Mouse (Mus musculus) right cerebral cortex, postnatal 36 days (tissue): ENCODE data around the gene Fmnl2.

Experiments
- DNase-seq, 2 experiments: peaks; one replicate each; pipeline ENCODE4 v3.0.0; 2022; ENCODE audit warnings: low spot score in 2 of 2, mixed read lengths in 1 of 2

The Fmnl2 gene

DNA sequence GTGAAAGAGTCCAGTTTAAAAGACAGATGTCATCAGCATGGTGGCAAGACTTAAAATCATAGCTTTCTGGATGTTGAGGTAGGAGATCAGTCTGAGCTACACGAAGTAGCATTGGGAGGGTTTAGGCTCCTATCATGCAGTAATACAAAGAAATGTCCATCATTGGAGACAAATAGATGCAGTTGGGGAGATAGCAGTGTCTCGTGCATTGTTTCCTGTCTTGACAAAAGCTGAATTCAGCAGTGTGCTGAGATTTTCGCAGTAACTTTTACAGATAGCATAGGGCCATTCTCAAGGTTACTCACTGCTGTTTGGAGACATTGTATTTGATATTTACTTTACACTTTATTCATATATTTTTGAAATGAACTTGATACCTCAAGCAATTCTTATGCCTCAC, 128.7 kb downstream of the Fmnl2 start:
- no peak for DNase-seq

DNA sequence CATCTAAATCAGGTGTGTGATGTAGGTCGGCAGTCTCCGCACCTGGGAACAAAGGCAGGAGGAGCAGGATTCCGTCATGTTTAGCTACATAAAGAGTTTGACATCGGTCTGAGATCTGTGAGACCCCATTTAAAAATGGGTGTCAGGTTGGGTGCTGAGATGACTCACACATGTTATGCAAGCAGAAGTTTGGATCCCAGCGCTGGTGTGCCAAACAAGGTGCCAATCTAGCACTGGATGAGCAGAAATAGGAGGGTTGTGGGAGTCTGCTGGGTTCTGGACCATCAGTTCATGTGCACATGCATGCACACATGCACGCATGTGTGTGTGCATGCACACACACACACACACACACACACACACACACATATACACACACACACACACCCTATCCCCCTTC, 129.4 kb downstream of the Fmnl2 start:
- DNase-seq, result no peak

DNA sequence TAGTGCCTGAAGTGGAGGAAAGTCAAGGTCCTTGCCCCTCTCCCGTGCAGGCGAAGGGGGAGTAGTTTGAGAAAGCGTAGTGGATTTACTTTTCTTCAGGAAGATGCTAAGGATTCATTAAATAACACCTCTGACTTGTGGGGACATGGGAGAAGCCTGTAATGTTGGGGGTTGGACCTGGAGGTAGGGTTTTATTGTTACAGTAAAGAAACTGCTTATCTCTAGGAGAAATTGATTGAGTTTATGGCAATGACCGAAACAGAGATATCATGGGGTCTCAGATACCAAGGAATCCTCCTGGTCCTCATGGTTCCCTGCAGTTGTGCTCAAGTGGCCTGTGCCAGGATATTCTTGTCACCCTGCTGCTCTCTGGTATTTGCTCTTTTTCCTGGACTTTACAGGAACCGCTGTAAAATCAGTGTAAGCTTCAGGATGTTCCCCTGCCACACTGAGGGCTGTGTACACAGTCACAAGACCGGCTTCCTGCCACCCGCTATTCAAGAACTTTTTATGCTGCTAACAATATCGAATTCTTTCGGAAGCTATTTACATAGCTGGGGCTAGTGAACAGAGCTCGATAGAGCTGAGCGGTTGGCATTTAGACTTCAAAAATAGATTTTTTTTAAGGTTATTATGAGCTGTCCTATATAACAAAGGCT, 130.1 kb downstream of the Fmnl2 start:
- no peak for DNase-seq

DNA sequence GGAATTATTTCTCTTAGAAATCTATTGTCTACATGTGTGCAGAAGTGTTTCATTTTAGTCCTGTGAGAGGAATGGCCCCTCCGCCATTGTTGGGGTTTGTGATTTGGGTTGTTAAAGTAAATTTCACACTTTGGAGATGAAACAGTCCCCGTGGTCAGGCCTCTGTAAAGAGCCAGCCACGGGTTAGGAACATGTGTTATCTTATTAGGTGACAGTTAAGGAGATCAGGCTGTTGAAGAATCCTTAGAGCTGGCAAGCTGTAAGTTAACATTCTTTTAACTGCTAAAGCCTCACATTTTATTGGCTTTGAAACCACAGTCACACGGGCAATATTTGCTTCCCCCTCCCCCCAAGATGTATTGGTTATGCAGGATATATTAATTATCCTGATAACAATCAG, 131.7 kb downstream of the Fmnl2 start:
- DNase-seq, result no peak

DNA sequence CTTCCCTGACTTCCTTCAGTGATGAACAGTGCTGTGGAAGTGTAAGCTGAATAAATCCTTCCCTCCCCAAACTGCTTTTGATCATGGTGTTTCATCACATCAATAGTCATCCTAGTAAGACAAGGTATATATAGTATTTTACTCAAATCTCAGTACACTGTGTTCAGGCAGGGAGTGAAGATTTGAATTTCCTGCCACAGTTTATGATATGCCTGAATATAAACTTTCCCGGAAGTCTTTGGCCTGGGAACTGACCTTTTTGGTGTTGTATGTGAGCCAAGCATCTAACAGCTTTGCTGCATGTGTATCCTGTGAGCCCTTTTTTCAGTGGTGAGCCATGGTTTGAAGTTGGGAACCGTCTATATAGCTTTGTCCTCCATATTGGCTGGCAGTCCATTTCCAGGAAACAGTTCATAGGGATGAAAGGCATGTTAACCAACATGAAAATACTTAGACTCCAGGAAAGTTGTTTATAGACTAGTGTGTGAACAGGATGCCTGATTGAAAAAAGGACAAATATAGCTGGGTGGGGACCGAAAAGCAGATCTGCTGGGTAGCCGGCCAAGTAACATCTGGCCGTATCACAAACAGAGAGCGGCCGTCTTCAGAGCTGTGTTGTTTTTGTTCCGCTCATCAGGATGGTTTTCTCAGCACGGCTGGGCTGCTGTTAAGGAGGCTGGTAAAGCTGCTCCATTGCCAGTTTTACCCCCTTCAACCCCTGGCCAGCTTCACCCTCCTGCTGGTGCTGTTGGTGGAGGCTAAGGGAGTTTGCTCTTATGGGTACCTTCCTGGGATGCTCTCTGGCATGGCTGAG, 133.4 kb downstream of the Fmnl2 start:
- DNase-seq, result no peak

DNA sequence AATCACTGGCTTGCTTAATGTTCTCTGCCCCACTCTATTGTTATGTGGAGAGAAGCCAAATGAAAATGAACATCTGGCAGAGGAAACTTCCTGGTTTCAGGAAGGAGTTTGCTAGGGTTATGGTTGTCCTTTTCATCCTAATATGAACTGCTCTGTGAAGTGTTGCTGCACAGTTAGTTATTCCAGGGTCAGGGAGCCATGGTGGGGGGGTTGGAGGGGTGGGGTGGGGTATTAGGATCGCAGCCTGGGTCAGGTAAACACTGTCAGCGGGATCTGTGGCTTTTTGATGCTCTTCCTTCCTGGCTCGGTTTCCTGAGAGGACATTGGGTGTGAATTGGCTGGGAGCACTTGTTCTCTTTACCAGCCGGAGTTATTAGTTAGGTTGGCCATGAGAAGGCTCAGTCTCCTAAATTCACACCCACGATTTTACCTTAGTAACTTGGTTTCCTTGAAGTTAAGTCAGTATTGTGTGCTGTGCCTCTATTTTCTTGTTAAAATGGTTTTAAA, 134.1 kb downstream of the Fmnl2 start:
- no peak for DNase-seq

DNA sequence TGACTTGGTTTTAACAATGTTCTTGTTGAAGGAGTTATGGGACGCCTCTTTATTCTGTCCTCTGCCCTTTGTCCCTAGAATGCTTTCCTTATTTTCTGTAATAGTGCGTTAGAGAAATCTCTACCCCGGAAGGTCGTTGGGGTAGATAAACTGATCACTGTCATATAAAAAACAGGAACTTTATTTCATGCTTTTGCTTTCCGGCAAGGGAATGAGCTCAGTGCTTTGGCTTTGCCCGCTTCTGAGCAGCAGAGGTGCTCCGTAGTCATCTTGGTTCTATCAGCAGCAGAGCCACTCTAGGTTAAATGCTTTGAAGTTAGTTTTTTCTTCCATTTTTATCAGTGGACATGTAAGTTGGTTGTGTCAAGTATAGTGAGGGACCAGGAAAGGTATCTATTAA, 135.6 kb downstream of the Fmnl2 start:
- DNase-seq, result no peak

DNA sequence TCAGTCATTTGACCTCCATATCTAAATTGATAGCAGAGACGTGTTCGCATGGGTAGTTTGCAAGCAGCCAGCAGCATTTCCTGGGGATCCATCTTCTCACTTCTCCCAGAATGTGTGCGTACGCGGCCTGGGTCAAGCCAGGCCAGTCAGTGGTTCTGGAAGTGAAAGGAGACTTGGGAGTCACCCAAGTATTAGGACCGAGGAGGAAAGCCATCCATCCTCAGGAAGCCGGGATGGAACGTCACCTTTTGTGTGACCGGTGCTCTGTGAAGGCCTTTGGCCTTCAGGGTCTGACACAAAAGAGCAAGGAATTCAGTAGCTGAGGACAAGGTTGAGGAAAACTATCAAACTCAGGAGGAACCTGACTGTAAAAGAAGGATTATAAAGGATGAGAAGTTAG, 136.9 kb downstream of the Fmnl2 start:
- DNase-seq, result no peak

DNA sequence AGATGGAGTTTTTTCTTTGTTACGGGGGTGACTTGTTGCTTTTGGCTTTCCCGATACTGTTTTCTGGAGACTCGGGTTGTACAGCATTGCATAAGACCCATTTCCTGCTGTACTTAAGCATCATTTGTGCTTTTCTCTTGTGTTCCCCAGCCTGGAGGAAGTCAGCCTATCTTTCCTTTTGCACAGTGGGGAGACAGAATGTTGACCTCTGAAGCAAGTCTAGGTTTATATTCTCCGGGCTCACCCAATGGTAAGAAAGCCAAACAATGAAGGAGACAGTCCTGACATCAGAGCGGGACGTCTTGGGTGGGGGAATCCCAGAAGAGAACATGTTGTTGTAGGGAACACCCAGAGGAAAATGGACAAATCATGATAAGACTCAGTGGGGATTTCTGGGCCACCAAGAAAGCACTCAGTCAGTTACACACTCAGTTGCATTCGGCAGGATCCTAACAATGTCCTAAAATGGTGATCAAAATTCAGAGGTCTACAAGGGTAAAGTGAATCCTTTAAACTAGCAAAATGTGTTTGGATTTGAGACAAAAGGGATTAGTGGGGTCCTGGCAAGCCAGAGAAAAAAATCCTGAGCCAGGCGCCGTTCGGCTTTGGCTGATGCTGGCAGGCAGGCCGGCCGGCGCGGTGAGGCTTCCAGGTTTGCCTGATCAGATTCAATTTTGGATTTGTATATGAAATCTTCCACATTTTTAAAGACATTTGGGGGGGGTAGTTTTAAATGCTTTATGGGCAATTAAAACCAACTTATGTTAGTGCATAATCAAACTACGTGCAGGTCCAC, 140.5 kb downstream of the Fmnl2 start:
- DNase-seq, result no peak

DNA sequence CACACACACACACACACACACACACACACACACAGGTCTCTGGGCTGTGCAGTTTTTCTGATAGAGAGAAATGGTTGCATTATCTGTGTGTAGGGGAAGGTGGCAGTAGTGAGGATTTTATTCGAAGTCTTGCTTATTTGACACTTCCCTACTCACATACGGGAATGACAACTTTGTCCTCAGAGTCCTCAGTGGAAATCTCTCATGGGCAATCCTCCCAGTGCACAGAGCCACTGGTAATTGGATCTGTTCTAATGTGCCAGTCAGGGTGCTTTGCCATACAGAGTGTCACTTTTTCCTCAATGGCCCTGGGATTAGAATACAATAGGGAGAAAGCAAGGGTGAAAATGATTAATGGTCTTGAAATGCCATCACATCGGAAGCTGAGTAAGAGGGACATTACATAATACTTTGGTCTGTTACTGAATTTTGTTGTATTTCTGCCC, 141.9 kb downstream of the Fmnl2 start:
- DNase-seq, result no peak

DNA sequence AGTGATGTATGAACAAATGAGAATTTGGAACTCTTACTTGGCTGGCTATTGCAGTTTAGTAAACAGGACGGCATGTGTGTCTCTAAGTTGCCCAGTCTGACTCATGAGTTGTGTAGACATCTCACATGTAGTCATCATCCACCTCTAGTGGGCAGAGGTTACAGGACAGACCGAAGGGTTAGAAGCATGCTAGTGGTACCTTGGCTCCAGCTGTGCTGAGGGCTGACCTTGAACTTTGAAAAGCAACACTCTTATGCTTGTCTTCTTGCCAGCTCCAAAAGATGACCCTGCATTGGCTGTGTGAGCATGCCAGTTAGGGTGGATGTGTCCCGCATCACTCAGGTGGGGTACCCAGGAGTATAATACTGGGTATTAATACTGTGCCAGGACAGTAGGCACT, 142.8 kb downstream of the Fmnl2 start:
- no peak for DNase-seq

DNA sequence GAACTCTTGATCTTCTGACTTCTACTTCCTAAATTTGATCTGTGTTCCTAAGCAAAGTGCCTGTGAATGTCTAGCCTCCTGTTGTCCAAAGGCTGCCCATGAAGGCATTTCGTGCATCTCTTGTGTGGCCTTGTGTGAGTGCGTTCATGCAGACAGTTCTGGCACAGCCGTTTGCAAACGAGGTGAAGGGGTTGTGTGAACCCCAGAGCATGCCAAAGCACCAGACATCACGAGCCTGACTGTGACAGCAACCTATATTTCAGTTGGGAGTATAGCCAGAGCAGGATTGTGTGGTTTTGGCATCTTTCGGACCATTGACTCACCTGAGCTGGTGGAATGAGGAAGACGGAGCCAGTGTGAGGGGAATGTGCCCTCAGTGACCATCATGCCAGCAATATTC, 148.5 kb downstream of the Fmnl2 start:
- DNase-seq, result no peak

DNA sequence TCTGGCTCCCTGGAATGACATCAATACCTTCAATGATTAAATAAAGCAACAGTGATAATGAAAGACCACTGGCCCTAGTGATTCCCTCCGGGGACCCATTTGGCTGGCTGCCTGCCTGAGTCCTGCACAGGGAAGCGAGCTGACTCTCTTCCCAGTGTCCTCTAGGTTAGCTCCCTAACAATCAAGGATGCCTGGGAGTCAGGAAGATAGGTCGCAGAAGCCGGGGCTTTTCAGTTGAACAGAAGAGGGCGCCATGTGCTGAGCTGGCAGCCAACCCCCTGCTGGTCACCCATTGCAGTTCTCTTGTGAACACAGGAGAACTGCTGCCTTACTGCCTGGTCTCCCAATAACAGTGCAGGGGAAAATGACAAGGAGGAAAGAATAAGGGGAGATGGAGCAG, 149.5 kb downstream of the Fmnl2 start:
- no peak for DNase-seq

DNA sequence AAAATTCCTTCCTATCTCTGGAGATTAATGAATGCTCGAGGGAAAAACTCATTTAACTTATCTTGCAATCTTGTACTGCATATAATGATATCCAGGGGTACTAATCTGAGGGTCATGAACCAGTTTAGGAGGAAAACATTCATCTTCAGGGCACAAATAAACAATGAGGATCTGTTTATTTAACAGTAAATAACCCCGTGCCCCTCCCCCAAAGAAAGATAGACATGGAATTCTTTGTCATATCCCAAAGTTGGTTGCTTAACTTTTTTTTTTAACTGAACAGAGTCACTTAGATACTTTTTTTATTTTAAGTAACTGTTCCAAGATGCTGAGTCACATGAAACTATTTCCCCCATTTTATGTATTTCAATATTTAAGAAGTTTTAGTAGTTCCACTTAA, 155.4 kb downstream of the Fmnl2 start:
- no peak for DNase-seq

DNA sequence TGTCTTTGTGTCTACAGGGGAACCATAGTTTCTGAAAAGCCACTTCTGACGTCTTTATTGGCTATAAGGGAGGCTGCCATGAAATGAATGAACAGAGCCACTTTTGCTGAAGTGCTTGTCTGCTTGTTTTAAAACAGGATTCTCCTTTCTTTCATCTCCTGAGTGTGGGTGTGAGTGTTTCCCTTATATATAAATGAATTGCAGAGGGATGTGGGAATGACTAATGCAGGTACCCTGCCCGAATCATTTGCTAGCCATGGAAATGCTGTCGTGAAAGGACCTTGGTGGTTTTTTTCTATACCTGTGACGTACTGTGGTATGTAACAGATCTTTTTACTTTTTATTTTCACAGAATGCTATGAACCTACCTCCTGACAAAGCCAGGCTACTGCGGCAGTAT, 156.8 kb downstream of the Fmnl2 start:
- DNase-seq, result no peak

DNA sequence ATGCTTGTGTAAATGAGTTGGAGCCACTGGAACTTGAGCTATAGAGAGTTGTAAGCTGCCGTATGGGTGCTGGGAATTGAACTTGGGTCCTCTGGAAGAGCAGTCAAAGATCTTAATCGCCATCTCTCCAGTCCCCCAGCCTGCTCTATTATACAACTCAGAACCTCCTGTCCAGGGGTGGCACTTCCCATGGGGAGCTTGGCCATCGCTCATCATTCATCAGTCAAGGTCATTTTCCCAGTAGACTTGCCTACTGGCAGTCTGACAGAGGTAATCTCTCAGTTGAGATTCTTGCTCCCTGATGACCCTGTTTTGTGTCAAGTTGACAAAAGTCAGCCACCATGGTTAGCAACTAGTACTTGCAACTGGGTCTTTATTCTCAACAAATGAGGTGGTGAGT, 165.3 kb downstream of the Fmnl2 start:
- DNase-seq, result no peak

DNA sequence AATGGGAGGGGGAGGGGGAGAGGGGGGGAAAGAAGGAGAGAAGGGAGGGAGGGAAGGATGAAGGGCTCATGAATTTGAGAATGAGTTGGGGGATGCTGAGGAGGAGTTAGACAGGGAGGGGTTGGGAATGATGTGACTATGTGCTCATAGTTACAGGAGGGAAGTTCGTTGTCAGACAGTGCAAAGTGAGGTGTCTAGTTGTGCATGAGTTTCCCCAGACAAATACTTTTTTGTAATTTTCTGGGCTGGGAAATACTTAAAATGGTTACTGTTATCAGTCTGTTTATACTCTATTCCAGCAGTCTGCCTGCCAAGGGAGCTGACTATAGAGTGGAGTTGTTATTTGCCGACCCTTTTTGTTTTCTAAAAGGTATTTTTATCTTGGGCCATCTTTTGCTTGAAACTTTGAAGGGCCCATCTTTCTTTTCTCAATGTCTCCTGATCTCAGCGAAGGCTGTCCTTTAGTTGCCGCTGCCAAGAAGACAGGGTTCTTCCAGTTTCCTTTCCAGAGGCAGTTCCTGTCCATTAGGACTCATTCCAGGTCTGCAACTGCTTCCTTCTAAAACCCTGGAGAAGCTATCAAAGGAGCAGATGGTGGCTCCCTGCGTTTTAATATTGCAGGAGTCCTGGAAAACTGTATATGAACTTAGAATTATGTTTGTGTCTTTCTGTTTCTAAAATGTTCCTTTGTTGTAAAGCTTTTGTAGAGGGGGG, 168.6 kb downstream of the Fmnl2 start:
- DNase-seq, result no peak

DNA sequence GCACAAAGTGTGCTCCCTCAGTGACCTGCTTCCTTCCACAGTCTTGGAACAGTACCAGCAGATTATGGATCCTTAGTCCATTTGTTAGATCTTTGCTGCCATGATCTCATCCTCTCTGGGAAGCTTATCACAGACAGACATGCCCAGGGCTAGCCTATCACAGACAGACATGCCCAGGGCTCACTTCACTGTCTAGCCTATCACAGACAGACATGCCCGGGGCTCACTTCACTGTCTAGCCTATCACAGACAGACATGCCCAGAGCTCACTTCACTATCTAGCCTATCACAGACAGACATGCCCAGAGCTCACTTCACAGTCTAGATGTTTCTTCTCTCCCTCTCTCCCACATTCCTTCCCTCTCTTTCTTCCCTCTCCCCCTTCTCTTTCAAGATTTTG, 171.2 kb downstream of the Fmnl2 start:
- no peak for DNase-seq

DNA sequence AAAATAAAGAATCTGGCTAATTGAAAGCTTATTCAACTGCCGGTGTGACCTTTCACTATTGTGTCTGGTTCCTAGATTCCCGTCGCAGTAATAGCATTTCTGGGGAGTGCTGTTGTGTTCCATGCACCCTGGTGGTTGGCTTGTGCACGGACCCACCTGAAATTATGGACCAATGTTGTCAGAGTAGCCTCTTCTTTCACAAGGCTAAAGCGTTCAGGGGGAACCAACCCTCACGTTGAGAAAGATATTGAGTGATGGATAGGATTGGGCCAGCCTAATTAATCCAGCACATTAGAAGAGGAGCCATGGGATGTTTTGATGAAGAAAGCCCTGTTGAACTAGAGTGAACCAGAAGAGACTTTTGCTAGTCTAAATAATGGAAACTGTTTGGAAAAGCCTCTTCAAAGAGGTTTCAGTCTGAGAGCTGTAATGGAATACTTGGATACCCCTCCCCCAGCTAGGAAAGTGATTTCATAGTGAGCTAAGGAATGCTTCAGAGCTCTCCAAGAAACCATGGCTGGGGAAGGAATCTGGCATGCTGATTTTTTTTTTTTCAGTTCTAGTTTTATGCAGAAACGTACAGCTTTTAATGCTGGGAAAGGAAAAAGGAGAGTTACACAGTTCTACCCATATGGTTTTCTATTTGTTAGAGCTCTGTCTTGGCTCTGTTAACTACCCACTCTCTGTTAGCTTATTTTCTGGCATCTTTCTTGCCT, 172.2 kb downstream of the Fmnl2 start:
- no peak for DNase-seq

DNA sequence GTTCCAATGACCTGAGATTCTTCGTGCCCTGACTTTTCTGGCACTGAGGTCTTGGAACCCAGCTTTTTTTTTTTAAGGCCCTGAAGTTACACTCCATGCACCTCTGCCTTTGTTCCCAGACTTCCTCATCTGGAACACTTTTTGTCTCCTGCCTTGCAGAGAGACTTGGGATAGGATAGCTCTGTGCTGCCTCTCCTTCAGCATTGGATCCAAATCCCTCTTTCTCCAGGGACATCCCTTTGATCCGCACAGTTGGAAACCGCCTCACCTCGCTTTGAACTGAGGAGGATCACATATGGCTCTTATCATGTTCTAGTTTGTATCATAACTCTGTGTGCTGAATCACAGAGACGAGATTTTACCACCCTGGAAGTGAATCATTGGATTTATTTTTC, 172.8 kb downstream of the Fmnl2 start:
- no peak for DNase-seq

DNA sequence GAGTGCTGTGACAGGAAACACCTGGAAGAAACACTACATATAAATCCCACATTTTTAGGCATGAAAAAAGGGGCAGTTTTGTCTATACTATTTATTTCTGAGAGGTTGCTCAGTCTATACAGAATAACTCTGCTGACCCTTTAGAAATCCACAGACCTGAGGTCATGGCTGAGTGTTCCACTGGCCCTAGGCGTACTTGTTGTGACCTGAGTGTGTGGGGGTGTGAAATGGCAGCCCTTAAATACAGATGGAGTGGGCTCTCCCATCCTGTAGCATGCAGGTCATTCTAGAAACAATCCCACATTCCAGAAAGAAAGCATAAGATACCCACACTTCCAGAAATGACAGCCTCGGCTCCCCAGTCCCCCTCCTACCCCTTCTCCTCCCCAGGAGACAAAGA, 180.6 kb downstream of the Fmnl2 start:
- DNase-seq, result no peak
